Mouse (Mus musculus) myocyte (in vitro differentiated cells): ENCODE results near the gene Mnx1. TPM values are rescaled to one million over a fixed set of nuclear protein-coding genes. Genes with fewer than 3 reads are reported as not detected.
A peak's percentile ranks its signal among the peaks of the same experiment; 100 is the strongest.

ENCODE experiments used
- H3K27me3 ChIP-seq: one replicate; pipeline ENCODE4 v1.6.1; 2011; ENCODE audit not compliant: control insufficient read depth, insufficient read depth, insufficient read length
- H3K36me3 ChIP-seq: one replicate; pipeline ENCODE4 v1.6.1; 2011; ENCODE audit not compliant: control insufficient read depth, insufficient read depth
- H3K4me2 ChIP-seq: one replicate; pipeline ENCODE4 v1.6.1; 2011; ENCODE audit warnings: low read depth, control low read depth
- H3K4me3 ChIP-seq: one replicate; pipeline ENCODE4 v1.5.1; 2011; ENCODE audit warnings: mild to moderate bottlenecking, control low read depth, moderate library complexity
- H3K79me2 ChIP-seq: one replicate; pipeline ENCODE4 v1.6.1; 2011; ENCODE audit not compliant: control insufficient read depth, insufficient read depth
- H3ac ChIP-seq: one replicate; pipeline ENCODE4 v1.6.1; 2011; ENCODE audit not compliant: control insufficient read depth, insufficient read length
- CEBPB ChIP-seq: IDR thresholded peaks from 2 replicates; pipeline ENCODE4 v1.6.1; 2011; ENCODE audit warnings: mild to moderate bottlenecking, moderate library complexity; ENCODE audit not compliant: poor library complexity, insufficient read depth, severe bottlenecking
- E2F4 ChIP-seq: IDR thresholded peaks from one replicate; pipeline ENCODE4 v1.6.1; 2011; ENCODE audit warnings: mild to moderate bottlenecking, control low read depth, moderate library complexity; ENCODE audit not compliant: insufficient read depth
- MAX ChIP-seq: IDR thresholded peaks from one replicate; pipeline ENCODE4 v1.6.1; 2011; ENCODE audit warnings: low read depth, mild to moderate bottlenecking, control low read depth
- MYOD1 ChIP-seq, 3 experiments: IDR thresholded peaks; one replicate each; pipeline ENCODE4 v1.6.1; 2011; ENCODE audit warnings: control low read depth in 2 of 3, low read depth in 2 of 3, mild to moderate bottlenecking in 2 of 3, moderate library complexity in 1 of 3; ENCODE audit not compliant: insufficient read length in 2 of 3, control insufficient read depth in 1 of 3
- MYOG ChIP-seq, 3 experiments: IDR thresholded peaks; one replicate each; pipeline ENCODE4 v1.6.1; 2011; ENCODE audit warnings: control low read depth in 2 of 3, low read depth in 2 of 3, mild to moderate bottlenecking in 2 of 3; ENCODE audit not compliant: insufficient read length in 2 of 3, control insufficient read depth in 1 of 3, insufficient read depth in 1 of 3
- POLR2A ChIP-seq: IDR thresholded peaks from one replicate; pipeline ENCODE4 v1.6.1; 2011; ENCODE audit warnings: low read depth, mild to moderate bottlenecking, control low read depth, moderate library complexity; ENCODE audit not compliant: insufficient read length
- POLR2AphosphoS2 ChIP-seq: IDR thresholded peaks from one replicate; pipeline ENCODE4 v1.6.1; 2011; ENCODE audit warnings: low read depth, control low read depth; ENCODE audit not compliant: insufficient read length
- REST ChIP-seq: IDR thresholded peaks from one replicate; pipeline ENCODE4 v1.6.1; 2011; ENCODE audit warnings: mild to moderate bottlenecking, control low read depth, moderate library complexity; ENCODE audit not compliant: insufficient read depth, insufficient read length
- SRF ChIP-seq: IDR thresholded peaks from one replicate; pipeline ENCODE4 v1.6.1; 2011; ENCODE audit warnings: low read depth; ENCODE audit not compliant: control insufficient read depth, insufficient read length
- TCF12 ChIP-seq: IDR thresholded peaks from one replicate; pipeline ENCODE4 v1.6.1; 2011; ENCODE audit warnings: mild to moderate bottlenecking, control low read depth; ENCODE audit not compliant: poor library complexity, insufficient read depth, severe bottlenecking
- TCF3 ChIP-seq: IDR thresholded peaks from one replicate; pipeline ENCODE4 v1.6.1; 2011; ENCODE audit warnings: low read depth, control low read depth; ENCODE audit not compliant: insufficient read length
- USF1 ChIP-seq: IDR thresholded peaks from one replicate; pipeline ENCODE4 v1.6.1; 2011; ENCODE audit warnings: low read depth, mild to moderate bottlenecking, control low read depth, moderate library complexity
- polyA plus RNA-seq: library from polyadenylated mRNA; unstranded; fragments of >200 nt; fragmentation: generic; extraction: Trizol; gene quantifications from one replicate; pipeline ENCODE4 v1.2.1, GENCODE M21; 2012; ENCODE audit warnings: missing spikeins

Mnx1 gene
- polyA plus RNA-seq, 1 experiment: not detected

DNA sequence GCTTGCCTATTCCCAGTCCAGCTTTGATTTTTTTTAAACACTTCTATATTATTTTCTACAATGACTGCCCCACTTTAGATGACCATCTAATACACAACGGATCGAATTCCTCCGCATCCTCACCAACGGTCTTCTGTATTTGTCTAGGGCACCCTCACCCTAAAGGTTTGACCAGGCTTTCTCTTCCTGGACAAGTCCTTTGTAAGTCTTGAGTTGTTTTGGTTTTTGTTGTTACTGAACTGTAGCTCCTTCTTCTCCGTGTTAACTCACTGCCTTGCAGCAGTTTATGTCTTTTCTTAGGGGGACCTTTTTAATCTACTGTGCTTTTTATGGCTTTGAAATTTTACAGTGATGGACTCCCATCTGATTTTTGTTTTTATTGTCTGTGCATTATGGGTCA lies 8.0 kb downstream of the Mnx1 start:
- Histone ChIP-seq H3K4me3 (no peak overlapping the region), H3K36me3 (no peaks in the 10 kb centered on the region)
- no peak for TF ChIP-seq REST
- TF ChIP-seq MYOD1 (IDR thresholded peaks at IDR 0.05; ENCODE audit: control insufficient read depth in 1 of 3, insufficient read length in 2 of 3, low read depth in 2 of 3): no peak
- no peak for TF ChIP-seq MAX
- TF ChIP-seq POLR2A: no peak
- TF ChIP-seq SRF: no peak

DNA sequence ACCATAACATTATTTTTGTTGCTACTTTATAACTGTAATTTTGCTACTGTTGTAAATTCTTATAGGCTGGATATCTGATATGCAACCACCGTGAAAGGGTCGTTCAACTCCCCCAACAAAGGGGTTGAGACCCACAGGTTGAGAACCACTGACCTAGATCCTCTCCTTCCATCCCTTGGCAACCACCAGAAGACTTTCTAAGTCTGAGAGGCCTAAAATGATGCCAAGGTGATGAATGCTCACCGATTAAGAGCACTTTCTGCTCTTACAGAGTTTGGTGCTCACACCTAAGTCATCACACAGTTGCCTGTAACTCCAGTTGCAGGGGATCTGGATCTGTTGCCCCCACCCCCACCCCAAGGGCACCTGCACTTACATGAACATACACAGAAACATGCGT lies 8.8 kb downstream of the Mnx1 start:
- H3K4me3 ChIP-seq: no peak overlapping the region
- no peaks in the 10 kb centered on the region for H3K36me3 ChIP-seq
- H3K27me3 ChIP-seq: peaks cover 61% of the 10 kb centered on the region
- H3K79me2 ChIP-seq: no peaks in the 10 kb centered on the region
- H3K4me2 ChIP-seq: no peak overlapping the region
- no peak overlapping the region for H3ac ChIP-seq
- TF ChIP-seq POLR2A: no peak
- no peak for TF ChIP-seq SRF
- TF ChIP-seq MAX: no peak
- no peak for TF ChIP-seq REST
- no peak for TF ChIP-seq USF1
- no peak for TF ChIP-seq POLR2AphosphoS2
- TF ChIP-seq MYOG (IDR thresholded peaks at IDR 0.05; ENCODE audit: control insufficient read depth in 1 of 3, insufficient read depth in 1 of 3, insufficient read length in 2 of 3, low read depth in 2 of 3): no peak

More for the DNA sequence above, 8.0 kb downstream of the Mnx1 start:
- Histone ChIP-seq H3K27me3 (peaks cover 69% of the 10 kb centered on the region), H3K79me2 (no peaks in the 10 kb centered on the region), H3K4me2 (no peak overlapping the region), H3ac (no peak overlapping the region)

DNA sequence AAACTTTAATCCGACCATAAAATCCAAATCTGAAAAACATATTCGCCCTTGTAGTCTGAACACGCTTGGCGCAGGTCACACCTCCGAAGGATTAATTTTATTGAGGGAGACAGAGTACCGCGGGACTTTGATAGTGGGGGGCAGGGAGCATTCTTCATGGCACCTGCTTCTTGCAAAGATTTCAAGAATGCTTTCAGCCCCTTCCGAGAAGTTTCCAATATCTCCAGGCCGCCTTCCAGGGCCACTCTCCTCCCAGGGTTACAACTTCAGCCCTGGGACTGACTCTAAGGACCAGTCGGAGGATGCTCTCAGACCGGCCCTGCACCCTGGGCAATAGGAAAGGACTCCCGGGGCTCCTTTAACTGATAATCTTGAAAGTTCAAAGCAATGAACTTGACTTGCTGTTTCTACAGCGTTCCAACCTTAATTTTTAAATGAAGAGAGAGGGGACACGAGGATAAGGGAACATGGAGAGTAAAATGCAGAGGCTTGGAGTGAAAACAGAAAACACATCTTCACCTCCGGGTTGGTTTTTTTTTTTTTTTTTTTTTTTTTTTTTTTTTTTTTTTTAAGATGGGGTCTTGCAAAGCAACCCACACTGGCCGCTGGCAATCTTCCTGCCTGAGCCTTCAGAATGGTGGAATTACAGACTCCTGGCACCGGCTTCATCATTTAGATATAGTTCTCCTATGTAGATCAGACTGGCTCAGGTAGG lies 9.8 kb downstream of the Mnx1 start:
- Histone ChIP-seq H3K36me3 (no peaks in the 10 kb centered on the region), H3K79me2 (no peaks in the 10 kb centered on the region), H3ac (no peak overlapping the region), H3K4me2 (peak overlapping the region; percentile 74), H3K4me3 (no peak overlapping the region), H3K27me3 (peaks cover 52% of the 10 kb centered on the region)
- TF ChIP-seq USF1 (no peak), E2F4 (no peak), POLR2A (no peak), POLR2AphosphoS2 (no peak), TCF12 (no peak), SRF (no peak), TCF3 (no peak), REST (no peak), MYOD1 (IDR thresholded peaks at IDR 0.05; ENCODE audit: control insufficient read depth in 1 of 3, insufficient read length in 2 of 3, low read depth in 2 of 3) (no peak), MAX (no peak), MYOG (IDR thresholded peaks at IDR 0.05; ENCODE audit: control insufficient read depth in 1 of 3, insufficient read depth in 1 of 3, insufficient read length in 2 of 3, low read depth in 2 of 3) (no peak), CEBPB (no peak)

DNA sequence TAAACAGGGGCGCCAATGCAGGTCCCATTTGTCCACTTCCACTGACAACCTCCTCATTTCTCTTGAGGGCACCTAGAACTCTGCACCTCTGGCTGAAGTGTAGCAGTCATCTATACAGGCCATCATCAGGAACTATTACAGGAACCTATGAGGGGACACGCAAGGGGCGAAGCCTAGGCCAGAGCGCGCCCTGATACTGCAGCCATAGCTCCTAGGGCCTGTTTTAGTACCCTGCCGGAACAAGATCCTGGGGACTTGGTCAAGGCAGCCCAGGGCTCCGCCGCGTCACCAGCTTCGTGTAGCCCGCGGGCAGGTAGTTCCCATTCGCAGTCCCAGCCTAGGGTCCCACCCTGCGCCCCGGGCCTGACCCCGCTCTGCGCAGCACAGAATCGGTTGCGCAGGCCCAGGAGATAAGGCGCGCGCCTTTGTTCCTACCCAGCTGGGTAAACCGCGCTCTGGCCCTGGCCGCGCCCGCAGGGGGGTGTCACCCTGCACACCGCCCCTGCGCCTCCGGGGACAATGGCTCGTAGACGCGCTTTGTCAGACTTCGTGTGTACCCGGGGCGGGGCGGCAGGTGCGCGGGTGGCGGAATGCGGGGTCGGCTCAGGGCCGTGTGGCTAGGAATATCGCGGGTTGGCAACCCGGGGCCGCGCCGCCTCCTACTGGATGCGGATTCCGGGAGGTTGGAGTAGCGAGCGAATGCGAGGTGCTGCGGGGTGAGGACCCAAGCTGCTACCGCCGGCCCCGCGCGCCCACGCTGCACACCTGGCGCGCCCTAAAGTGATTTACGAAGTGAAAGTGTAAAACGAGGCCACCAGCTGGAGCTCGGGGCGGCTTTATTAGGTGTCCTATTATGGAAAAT lies 10.6 kb downstream of the Mnx1 start:
- peaks cover 49% of the 10 kb centered on the region for H3K27me3 ChIP-seq
- no peak overlapping the region for H3K4me3 ChIP-seq

More for the DNA sequence above, 10.6 kb downstream of the Mnx1 start:
- TF ChIP-seq MYOD1 (IDR thresholded peaks at IDR 0.05; ENCODE audit: control insufficient read depth in 1 of 3, insufficient read length in 2 of 3, low read depth in 2 of 3) (peak in 1 of 3 experiments; percentile 25), TCF12 (no peak), REST (no peak), MAX (no peak), CEBPB (no peak), USF1 (no peak), E2F4 (no peak), MYOG (IDR thresholded peaks at IDR 0.05; ENCODE audit: control insufficient read depth in 1 of 3, insufficient read depth in 1 of 3, insufficient read length in 2 of 3, low read depth in 2 of 3) (peak in 1 of 3 experiments; percentile 19), SRF (no peak), TCF3 (no peak), POLR2A (no peak), POLR2AphosphoS2 (no peak)
- H3K4me2 ChIP-seq: peak overlapping the region; percentile 74
- no peaks in the 10 kb centered on the region for H3K79me2 ChIP-seq
- H3K36me3 ChIP-seq: no peaks in the 10 kb centered on the region
- H3ac ChIP-seq: no peak overlapping the region
